Mouse (Mus musculus) brain, embryonic 14.5 days (tissue): ENCODE results near the gene Hook1.

Experiments
- CTCF ChIP-seq: fragments of 200-500 bp; IDR thresholded peaks from 2 replicates; pipeline ENCODE4 v1.5.1; 2012; ENCODE audit warnings: inconsistent platforms, mild to moderate bottlenecking, moderate library complexity, borderline replicate concordance; ENCODE audit not compliant: insufficient read depth, insufficient read length; ENCODE audit errors: extremely low read depth
- POLR2A ChIP-seq: fragments of 200-500 bp; IDR thresholded peaks from 2 replicates; pipeline ENCODE4 v1.6.1; 2012; ENCODE audit warnings: mild to moderate bottlenecking, inconsistent platforms, borderline replicate concordance; ENCODE audit not compliant: poor library complexity, insufficient read depth, insufficient read length, severe bottlenecking; ENCODE audit errors: extremely low read depth

DNA sequence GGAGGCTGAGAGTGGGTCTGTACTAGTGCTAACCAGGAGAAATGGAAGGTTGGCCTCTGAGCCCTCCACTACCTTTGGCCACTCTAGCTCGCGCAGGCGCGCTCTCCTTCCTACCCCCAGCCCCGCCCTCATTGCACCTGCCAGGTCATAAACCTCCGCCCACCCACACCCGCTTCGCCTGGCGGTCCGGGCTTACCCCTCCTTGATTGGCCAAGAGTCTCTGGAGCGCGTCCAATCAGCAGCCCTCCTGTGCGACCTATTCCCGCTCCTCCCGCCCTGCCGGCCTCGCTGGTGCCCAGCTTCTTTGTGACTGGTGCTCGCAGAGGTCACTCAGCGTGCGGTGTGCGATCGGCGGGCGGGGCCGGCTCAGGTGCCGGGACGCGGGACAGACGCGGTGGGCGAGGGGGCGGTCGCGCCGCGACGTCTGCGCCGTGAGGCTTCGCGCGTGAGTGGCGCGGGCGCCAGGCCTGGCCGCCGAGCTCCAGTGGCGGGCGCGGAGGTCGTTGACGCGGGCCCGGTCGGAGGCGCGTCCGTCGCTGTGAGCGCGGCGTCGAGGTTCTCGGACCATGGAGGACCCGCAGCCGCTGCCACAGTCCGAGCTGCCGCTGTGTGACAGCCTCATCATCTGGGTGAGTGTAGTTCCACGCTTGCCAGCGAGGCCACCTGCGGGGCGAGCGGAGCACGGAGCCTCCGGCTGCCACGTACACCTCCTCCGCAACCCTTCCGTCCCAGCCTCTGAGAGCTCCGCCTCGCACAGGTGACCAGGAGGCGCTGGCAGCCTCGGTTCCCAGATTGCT is at the start of gene Hook1:
- TF ChIP-seq CTCF (no peak), POLR2A (peak; percentile 67)
